Mouse (Mus musculus) lung, embryonic 14.5 days (tissue): Measurements from ENCODE around the gene Grin2b. TPM values are rescaled to one million over a fixed set of nuclear protein-coding genes. Genes with fewer than 3 reads are reported as not detected.
A peak's percentile ranks its signal among the peaks of the same experiment; 100 is the strongest.

Experiments used
- ATAC-seq: fragments of 200-750 bp; cut with Nextera tagmentation; 2 replicates; pipeline ENCODE4 v1.8.0; 2017; ENCODE audit warnings: mild to moderate bottlenecking, moderate TSS enrichment, moderate library complexity; ENCODE audit not compliant: insufficient read depth
- DNase-seq: peaks from one replicate; pipeline ENCODE4 v3.0.0-alpha.2; 2015
- H3K27ac ChIP-seq: fragments of 300-500 bp; sonication (generic); 2 replicates; pipeline ENCODE4 v1.5.1; 2014; ENCODE audit warnings: low read depth, mild to moderate bottlenecking, moderate library complexity
- H3K27me3 ChIP-seq: fragments of 300-500 bp; sonication (generic); 2 replicates; pipeline ENCODE4 v1.6.1; 2014; ENCODE audit warnings: low read length, control low read depth; ENCODE audit not compliant: insufficient read depth
- H3K36me3 ChIP-seq: fragments of 300-500 bp; sonication (generic); 2 replicates; pipeline ENCODE4 v1.6.1; 2014; ENCODE audit warnings: control low read depth; ENCODE audit not compliant: insufficient read depth
- H3K4me1 ChIP-seq: fragments of 300-500 bp; sonication (generic); 2 replicates; pipeline ENCODE4 v1.6.1; 2014; ENCODE audit warnings: antibody characterized with exemption, control low read depth; ENCODE audit not compliant: insufficient read depth
- H3K4me2 ChIP-seq: fragments of 300-500 bp; sonication (generic); 2 replicates; pipeline ENCODE4 v1.6.1; 2014; ENCODE audit warnings: mild to moderate bottlenecking
- H3K4me3 ChIP-seq: fragments of 300-500 bp; sonication (generic); 2 replicates; pipeline ENCODE4 v1.5.1; 2014; ENCODE audit warnings: low read depth, low read length
- H3K9ac ChIP-seq: fragments of 300-500 bp; sonication (generic); 2 replicates; pipeline ENCODE4 v1.6.1; 2014
- H3K9me3 ChIP-seq: fragments of 300-500 bp; sonication (generic); 2 replicates; pipeline ENCODE4 v1.6.1; 2016; ENCODE audit warnings: low read depth, low read length, control low read depth
- CTCF ChIP-seq: IDR thresholded peaks from 2 replicates; pipeline ENCODE4 v1.5.1; 2016; ENCODE audit warnings: antibody characterized with exemption, low read depth
- WGBS: fragments of 180-500 bp; shearing (Covaris S2); extraction: QIAGEN DNeasy Blood & Tissue Kit; methylation state at CpG from one replicate; pipeline ENCODE4 v1.1.7; 2014; 5-methylcytosine and 5-hydroxymethylcytosine counted together
- polyA plus RNA-seq: library from polyadenylated mRNA; unstranded; fragments of >200 nt; fragmentation: Nextera tagmentation; extraction: Ambion mirVana; gene quantifications from 2 replicates; pipeline ENCODE4 v1.2.1, GENCODE M21; 2014

The Grin2b gene
- polyA plus RNA-seq, 1 experiment from 2014 or later: 0.82 TPM

GRCm38 (mm10) chr6:136029235-136029939 lies 143.9 kb downstream of the Grin2b start:
- H3K9me3 ChIP-seq: no peaks in the 10 kb centered on the region
- DNase-seq (no peak), ATAC-seq (no peak)
- TF ChIP-seq CTCF: no peak
- H3K4me2 ChIP-seq: no peak overlapping the region
- no peak overlapping the region for H3K27ac ChIP-seq
- H3K9ac ChIP-seq: no peak overlapping the region
- H3K4me1 ChIP-seq: no peaks in the 10 kb centered on the region
- no peaks in the 10 kb centered on the region for H3K36me3 ChIP-seq
- 63% methylated on average over 4 of the region's 4 CpGs for WGBS
- no peaks in the 10 kb centered on the region for H3K27me3 ChIP-seq
- H3K4me3 ChIP-seq: no peak overlapping the region

DNA sequence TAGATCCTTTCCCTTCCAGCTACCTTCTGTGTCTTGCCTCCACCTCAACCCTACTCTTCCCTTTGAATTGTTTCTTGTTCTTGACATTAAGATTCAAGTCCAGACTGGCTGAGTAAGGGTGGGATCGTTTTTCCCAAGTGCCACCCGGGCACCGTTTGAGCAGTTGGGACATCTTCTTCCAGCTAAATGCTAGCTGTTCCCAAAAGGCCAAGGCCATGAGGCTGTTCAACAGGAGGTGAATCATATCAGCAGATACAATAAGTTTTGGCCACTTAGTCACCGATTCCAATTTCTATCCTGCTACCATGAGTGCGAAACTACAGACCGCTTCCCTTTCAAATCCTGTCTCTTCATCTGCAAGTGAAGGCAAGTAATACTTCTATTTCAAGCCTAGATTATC lies 146.4 kb downstream of the Grin2b start:
- no peaks in the 10 kb centered on the region for H3K9me3 ChIP-seq
- no peaks in the 10 kb centered on the region for H3K27me3 ChIP-seq
- ATAC-seq (no peak), DNase-seq (no peak)
- no peaks in the 10 kb centered on the region for H3K36me3 ChIP-seq
- 88% methylated on average over 6 of the region's 6 CpGs for whole genome bisulfite sequencing
- TF ChIP-seq CTCF: no peak
- no peak overlapping the region for H3K4me3 ChIP-seq
- H3K27ac ChIP-seq: no peak overlapping the region
- no peaks in the 10 kb centered on the region for H3K4me1 ChIP-seq
- no peak overlapping the region for H3K9ac ChIP-seq
- H3K4me2 ChIP-seq: no peak overlapping the region

GRCm38 (mm10) chr6:136025801-136026200 lies 147.5 kb downstream of the Grin2b start:
- H3K4me3 ChIP-seq: no peak overlapping the region
- ATAC-seq (no peak), DNase-seq (no peak)
- H3K27ac ChIP-seq: no peak overlapping the region
- H3K9ac ChIP-seq: no peak overlapping the region
- H3K4me2 ChIP-seq: no peak overlapping the region
- H3K36me3 ChIP-seq: no peaks in the 10 kb centered on the region
- no peak for TF ChIP-seq CTCF
- H3K9me3 ChIP-seq: no peaks in the 10 kb centered on the region
- H3K4me1 ChIP-seq: no peaks in the 10 kb centered on the region
- WGBS: 83% methylated on average over 4 of the region's 4 CpGs
- no peaks in the 10 kb centered on the region for H3K27me3 ChIP-seq

- Histone ChIP-seq H3K27me3 (no peaks in the 10 kb centered on the region), H3K9ac (no peak overlapping the region), H3K4me2 (no peak overlapping the region), H3K4me1 (no peaks in the 10 kb centered on the region), H3K4me3 (no peak overlapping the region), H3K27ac (no peak overlapping the region), H3K9me3 (no peaks in the 10 kb centered on the region), H3K36me3 (no peaks in the 10 kb centered on the region)
- ATAC-seq: no peak
- DNase-seq: peak; percentile 18
- no peak for TF ChIP-seq CTCF
- WGBS: 39% methylated on average over 3 of the region's 3 CpGs
Measured at GRCm38 (mm10) chr6:136020460-136020859, 152.9 kb downstream of the Grin2b start.

DNA sequence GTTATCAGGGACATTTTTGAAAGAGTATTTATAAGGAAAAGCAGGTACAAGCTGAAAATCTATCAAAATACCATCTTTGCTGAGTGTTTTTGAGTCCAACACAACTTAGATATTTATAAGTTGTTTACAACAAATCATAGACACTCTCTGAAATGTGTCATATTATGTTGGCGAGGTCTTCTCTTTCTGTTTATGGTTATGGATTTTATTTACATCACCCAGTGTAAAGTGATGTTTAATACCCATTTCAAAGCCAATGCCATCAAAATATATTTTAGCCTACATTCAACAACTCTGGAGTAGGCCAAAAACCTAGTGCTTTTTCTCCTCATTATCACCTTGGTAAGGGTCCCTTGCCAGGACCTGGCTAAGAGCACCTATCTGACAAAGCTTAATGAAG lies 154.3 kb downstream of the Grin2b start:
- DNase-seq: peak; percentile 66
- Histone ChIP-seq H3K4me1 (no peaks in the 10 kb centered on the region), H3K9me3 (no peaks in the 10 kb centered on the region), H3K27ac (no peak overlapping the region), H3K4me3 (no peak overlapping the region), H3K27me3 (no peaks in the 10 kb centered on the region), H3K4me2 (no peak overlapping the region), H3K36me3 (no peaks in the 10 kb centered on the region), H3K9ac (no peak overlapping the region)
- 48% methylated on average over 1 of the region's 1 CpGs for WGBS
- TF ChIP-seq CTCF: no peak
- ATAC-seq: peak; percentile 73; the same call in 1 of the 2 replicates

GRCm38 (mm10) chr6:136013556-136014380 lies 159.5 kb downstream of the Grin2b start:
- Histone ChIP-seq H3K9me3 (no peaks in the 10 kb centered on the region), H3K4me2 (no peak overlapping the region), H3K27me3 (no peaks in the 10 kb centered on the region), H3K4me3 (no peak overlapping the region), H3K9ac (no peak overlapping the region), H3K36me3 (no peaks in the 10 kb centered on the region), H3K4me1 (no peaks in the 10 kb centered on the region), H3K27ac (no peak overlapping the region)
- ATAC-seq (no peak), DNase-seq (peak; percentile 19)
- 77% methylated on average over 12 of the region's 12 CpGs for WGBS
- TF ChIP-seq CTCF: no peak

GRCm38 (mm10) chr6:136011533-136011932 lies 161.8 kb downstream of the Grin2b start:
- Histone ChIP-seq H3K27ac (no peak overlapping the region), H3K36me3 (no peaks in the 10 kb centered on the region), H3K9me3 (no peaks in the 10 kb centered on the region), H3K27me3 (no peaks in the 10 kb centered on the region), H3K9ac (no peak overlapping the region), H3K4me1 (no peaks in the 10 kb centered on the region), H3K4me2 (no peak overlapping the region), H3K4me3 (no peak overlapping the region)
- ATAC-seq (no peak), DNase-seq (no peak)
- WGBS: 86% methylated on average over 4 of the region's 4 CpGs
- TF ChIP-seq CTCF: no peak
